Mouse (Mus musculus) lung, embryonic 16.5 days (tissue): ENCODE measurements at regions not wholly inside any gene's neighbourhood (a gene's known extent, or its start where the extent isn't known, plus 50 kb on each side); places are given as distances from the start of the nearest gene placed in this dataset.

Experiments
- ATAC-seq: fragments of 200-750 bp; cut with Nextera tagmentation; 2 replicates; pipeline ENCODE4 v1.8.0; 2017; ENCODE audit warnings: low read depth, mild to moderate bottlenecking, moderate library complexity
- H3K27ac ChIP-seq: fragments of 300-500 bp; sonication (generic); 2 replicates; pipeline ENCODE4 v1.5.1; 2014; ENCODE audit warnings: mild to moderate bottlenecking, control low read depth, low read length
- H3K27me3 ChIP-seq: fragments of 300-500 bp; sonication (generic); 2 replicates; pipeline ENCODE4 v1.6.1; 2014; ENCODE audit warnings: low read depth, low read length, mixed read lengths; ENCODE audit not compliant: control insufficient read depth, insufficient read depth
- H3K36me3 ChIP-seq: fragments of 300-500 bp; sonication (generic); 2 replicates; pipeline ENCODE4 v1.6.1; 2014; ENCODE audit warnings: low read length; ENCODE audit not compliant: control insufficient read depth, insufficient read depth
- H3K4me1 ChIP-seq: fragments of 300-500 bp; sonication (generic); replicated peaks from 2 replicates; pipeline ENCODE4 v1.6.1; 2014; ENCODE audit warnings: low read length, mixed read lengths; ENCODE audit not compliant: control insufficient read depth, insufficient read depth
- H3K4me2 ChIP-seq: fragments of 300-500 bp; sonication (generic); 2 replicates; pipeline ENCODE4 v1.6.1; 2014; ENCODE audit warnings: low read depth, low read length, control low read depth
- H3K4me3 ChIP-seq: fragments of 300-500 bp; sonication (generic); 2 replicates; pipeline ENCODE4 v1.5.1; 2014; ENCODE audit warnings: mild to moderate bottlenecking, low read length, control low read depth
- H3K9ac ChIP-seq: fragments of 300-500 bp; sonication (generic); 2 replicates; pipeline ENCODE4 v1.6.1; 2014; ENCODE audit warnings: low read length, control low read depth
- H3K9me3 ChIP-seq: fragments of 300-500 bp; sonication (generic); 2 replicates; pipeline ENCODE4 v1.6.1; 2016; ENCODE audit warnings: low read length; ENCODE audit not compliant: control insufficient read depth
- WGBS: fragments of 180-500 bp; shearing (Covaris S2); extraction: QIAGEN DNeasy Blood & Tissue Kit; methylation state at CpG from one replicate; pipeline ENCODE4 v1.1.7; 2014; 5-methylcytosine and 5-hydroxymethylcytosine counted together

DNA sequence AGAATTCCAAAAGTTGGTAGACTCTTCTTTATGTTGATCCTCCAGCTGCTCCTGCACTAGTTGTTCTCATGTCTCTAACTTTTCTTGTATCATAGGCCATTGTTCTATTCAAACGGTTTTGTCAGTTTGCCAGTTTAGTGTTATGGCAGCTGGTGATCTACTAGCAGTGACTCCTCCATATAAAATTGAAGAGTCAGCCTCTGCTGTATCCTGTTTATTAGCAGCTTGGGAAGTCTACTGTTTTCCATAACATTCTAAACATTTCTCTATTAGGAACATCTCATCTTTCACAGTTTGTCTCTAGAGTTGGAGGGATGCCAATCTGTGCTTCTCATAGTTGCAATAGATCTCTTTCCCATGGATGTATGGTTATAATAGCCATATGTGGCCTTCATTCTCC, 58.6 kb downstream of the Drd1 start:
- H3K27ac ChIP-seq = 0 out of 2 replicates have a peak overlapping the region, but pooled peaks have one; percentile 22
- ATAC-seq = peak; percentile 78
- H3K4me2 ChIP-seq = no peak overlapping the region
- H3K4me1 ChIP-seq = no peaks in the 10 kb centered on the region
- H3K9me3 ChIP-seq = no peaks in the 10 kb centered on the region
- no peaks in the 10 kb centered on the region for H3K27me3 ChIP-seq
- no peaks in the 10 kb centered on the region for H3K36me3 ChIP-seq
- H3K4me3 ChIP-seq = no peak overlapping the region
- WGBS = 45% methylated on average over 1 of the region's 1 CpGs
- no peak overlapping the region for H3K9ac ChIP-seq

DNA sequence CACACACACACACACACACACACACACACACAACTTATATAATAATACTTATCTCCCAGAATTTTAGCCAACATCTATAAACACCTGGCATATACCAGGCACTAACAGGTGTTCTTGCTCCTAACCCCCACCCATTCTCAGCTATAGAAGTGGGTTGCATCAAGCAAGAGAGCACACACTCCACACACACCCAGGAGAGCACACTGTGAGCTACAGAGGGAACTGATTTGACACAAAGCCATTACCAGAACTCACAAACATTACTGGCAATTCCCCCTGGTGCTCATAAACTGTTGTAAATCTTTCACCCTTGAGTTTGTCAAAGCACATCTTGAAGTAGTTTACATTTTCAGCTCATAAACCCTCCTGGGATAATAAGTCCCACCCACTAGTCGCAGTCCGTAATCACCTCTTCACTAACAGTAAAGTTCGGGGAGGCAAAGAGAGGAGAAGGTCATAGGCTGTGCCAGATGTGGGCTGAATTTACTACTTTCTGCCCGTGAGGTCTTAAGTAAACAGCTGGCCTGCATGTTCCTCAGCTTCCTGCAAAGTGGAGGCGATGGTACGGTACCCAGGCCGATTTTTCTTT, 62.5 kb downstream of the Drd1 start:
- H3K4me3 ChIP-seq = no peak overlapping the region
- H3K4me1 ChIP-seq = no peaks in the 10 kb centered on the region
- no peaks in the 10 kb centered on the region for H3K36me3 ChIP-seq
- H3K9ac ChIP-seq = no peak overlapping the region
- H3K4me2 ChIP-seq = no peak overlapping the region
- no peaks in the 10 kb centered on the region for H3K9me3 ChIP-seq
- H3K27ac ChIP-seq = no peak overlapping the region
- WGBS = 27% methylated on average over 7 of the region's 7 CpGs
- ATAC-seq = no peak
- H3K27me3 ChIP-seq = no peaks in the 10 kb centered on the region

DNA sequence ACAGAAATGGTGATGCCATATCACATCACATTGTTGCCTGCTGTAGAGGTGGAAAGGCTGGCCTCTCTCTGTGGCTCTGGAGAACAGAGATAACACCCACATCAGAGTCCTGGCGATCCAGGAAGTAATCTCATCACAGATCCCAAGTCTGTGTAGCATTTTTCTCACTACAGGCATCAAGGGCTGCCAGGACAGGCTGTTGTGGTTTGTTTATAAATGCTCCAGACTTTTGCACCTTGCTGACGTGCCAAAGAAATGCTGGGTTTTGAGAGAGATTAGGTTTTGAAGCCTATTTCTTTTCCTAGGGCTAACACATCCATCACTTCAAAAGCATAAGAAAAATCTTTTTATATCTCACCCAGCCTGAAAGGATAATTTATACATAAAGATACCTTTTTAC, 76.3 kb downstream of the Drd1 start:
- Histone ChIP-seq H3K4me1 (no peaks in the 10 kb centered on the region), H3K4me3 (no peak overlapping the region), H3K27me3 (no peaks in the 10 kb centered on the region), H3K36me3 (no peaks in the 10 kb centered on the region), H3K27ac (no peak overlapping the region), H3K9ac (no peak overlapping the region), H3K4me2 (no peak overlapping the region), H3K9me3 (no peaks in the 10 kb centered on the region)
- ATAC-seq = no peak
- 16% methylated on average over 2 of the region's 2 CpGs for WGBS

DNA sequence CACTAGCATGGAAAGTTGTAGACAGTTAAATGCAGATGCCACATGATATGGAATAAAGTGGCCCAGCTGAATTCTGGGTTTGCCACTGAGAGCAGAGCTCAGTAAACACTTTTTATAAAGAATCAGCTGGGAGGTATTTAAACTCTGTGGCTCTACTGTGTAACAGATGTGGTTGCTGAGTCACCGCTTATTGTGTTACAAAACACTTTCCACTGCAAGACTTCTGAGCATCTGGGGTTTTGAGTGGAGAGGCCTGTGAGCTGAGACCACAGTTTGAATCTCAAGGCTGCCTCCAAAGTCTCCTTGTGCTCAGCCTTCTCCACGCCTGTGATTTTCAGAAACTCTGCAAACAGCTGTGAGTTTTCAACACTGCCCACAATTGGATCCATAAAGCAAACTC, 86.1 kb downstream of the Drd1 start:
- H3K9ac ChIP-seq = no peak overlapping the region
- 0 out of 2 replicates have a peak, but pooled peaks cover 3% of the 10 kb centered on the region for H3K9me3 ChIP-seq
- ATAC-seq = no peak
- H3K27me3 ChIP-seq = no peaks in the 10 kb centered on the region
- H3K4me3 ChIP-seq = no peak overlapping the region
- no peak overlapping the region for H3K27ac ChIP-seq
- no peaks in the 10 kb centered on the region for H3K36me3 ChIP-seq
- no peak overlapping the region for H3K4me2 ChIP-seq
- 70% methylated on average over 2 of the region's 2 CpGs for WGBS
- no peaks in the 10 kb centered on the region for H3K4me1 ChIP-seq

DNA sequence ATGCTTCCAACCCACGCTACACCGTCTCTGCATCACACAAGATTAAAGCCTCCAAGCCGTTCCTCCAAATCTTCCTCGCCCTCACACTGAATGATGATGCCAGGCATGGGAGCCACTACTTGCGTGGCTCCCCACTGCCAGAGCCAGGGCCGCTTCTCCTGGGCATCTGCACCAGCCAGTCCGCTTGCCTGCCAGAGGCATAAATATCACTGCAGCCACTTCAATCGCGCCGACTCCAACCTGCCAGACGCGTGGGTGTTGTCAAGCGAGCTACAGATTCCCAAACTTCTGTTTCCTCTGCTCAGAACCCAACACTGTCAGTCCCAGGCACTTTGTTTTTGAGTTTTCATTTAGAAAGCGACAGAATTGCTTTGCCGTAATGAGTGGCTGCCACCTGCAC, 99.3 kb downstream of the Drd1 start:
- Histone ChIP-seq H3K27ac (no peak overlapping the region), H3K4me3 (no peak overlapping the region), H3K9me3 (no peaks in the 10 kb centered on the region), H3K36me3 (no peaks in the 10 kb centered on the region), H3K27me3 (no peaks in the 10 kb centered on the region), H3K9ac (no peak overlapping the region), H3K4me2 (no peak overlapping the region), H3K4me1 (no peaks in the 10 kb centered on the region)
- ATAC-seq = no peak
- 91% methylated on average over 15 of the region's 15 CpGs for WGBS

DNA sequence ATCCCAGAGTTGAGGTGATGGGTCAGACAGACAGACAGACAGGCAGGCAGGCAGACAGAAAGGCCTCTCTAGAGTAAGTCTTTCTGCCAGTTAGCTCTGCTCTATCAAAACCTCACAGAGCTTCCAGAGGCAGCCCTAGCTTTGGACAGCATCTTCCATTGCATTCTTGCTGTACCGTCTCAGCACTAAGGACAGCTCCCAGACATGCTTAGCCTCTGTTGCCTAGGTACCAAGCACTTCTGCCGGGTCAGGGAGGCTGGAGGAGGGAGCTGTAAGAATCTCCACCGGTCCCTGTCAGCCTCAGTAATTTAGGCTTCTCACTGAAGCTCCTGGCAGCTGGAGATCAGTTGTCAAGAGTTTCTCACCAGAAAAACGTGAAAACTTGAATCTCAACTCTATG, 107.4 kb downstream of the Drd1 start:
- WGBS = 3% methylated on average over 4 of the region's 4 CpGs
- no peaks in the 10 kb centered on the region for H3K4me1 ChIP-seq
- H3K27me3 ChIP-seq = no peaks in the 10 kb centered on the region
- H3K9ac ChIP-seq = no peak overlapping the region
- H3K4me2 ChIP-seq = no peak overlapping the region
- no peak overlapping the region for H3K27ac ChIP-seq
- no peaks in the 10 kb centered on the region for H3K36me3 ChIP-seq
- no peaks in the 10 kb centered on the region for H3K9me3 ChIP-seq
- no peak overlapping the region for H3K4me3 ChIP-seq
- no peak; the same call in 1 of the 2 replicates for ATAC-seq

DNA sequence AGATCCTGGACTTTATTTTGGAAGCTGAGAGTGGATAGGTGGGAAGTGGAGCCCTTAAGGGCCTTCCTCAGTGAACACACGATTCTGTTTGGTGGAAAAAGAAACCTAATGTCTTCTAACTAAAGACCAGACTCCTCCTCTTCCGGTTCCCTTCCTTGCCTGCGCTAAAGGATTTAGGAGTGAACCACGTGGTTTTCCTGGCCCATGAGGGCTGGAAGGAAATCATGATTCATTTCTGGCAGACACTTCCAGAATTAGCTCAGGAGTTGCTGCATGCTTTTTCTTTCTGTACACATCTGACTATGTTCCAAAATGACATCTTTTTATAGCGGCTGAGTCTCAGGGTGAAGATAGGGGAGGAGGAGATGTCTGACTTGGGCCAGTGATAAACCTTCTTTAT, 109.8 kb downstream of the Drd1 start:
- Histone ChIP-seq H3K4me3 (no peak overlapping the region), H3K27ac (no peak overlapping the region), H3K9me3 (no peaks in the 10 kb centered on the region), H3K4me1 (no peaks in the 10 kb centered on the region), H3K36me3 (no peaks in the 10 kb centered on the region), H3K4me2 (no peak overlapping the region), H3K27me3 (no peaks in the 10 kb centered on the region), H3K9ac (no peak overlapping the region)
- 54% methylated on average over 5 of the region's 5 CpGs for WGBS
- ATAC-seq = no peak

DNA sequence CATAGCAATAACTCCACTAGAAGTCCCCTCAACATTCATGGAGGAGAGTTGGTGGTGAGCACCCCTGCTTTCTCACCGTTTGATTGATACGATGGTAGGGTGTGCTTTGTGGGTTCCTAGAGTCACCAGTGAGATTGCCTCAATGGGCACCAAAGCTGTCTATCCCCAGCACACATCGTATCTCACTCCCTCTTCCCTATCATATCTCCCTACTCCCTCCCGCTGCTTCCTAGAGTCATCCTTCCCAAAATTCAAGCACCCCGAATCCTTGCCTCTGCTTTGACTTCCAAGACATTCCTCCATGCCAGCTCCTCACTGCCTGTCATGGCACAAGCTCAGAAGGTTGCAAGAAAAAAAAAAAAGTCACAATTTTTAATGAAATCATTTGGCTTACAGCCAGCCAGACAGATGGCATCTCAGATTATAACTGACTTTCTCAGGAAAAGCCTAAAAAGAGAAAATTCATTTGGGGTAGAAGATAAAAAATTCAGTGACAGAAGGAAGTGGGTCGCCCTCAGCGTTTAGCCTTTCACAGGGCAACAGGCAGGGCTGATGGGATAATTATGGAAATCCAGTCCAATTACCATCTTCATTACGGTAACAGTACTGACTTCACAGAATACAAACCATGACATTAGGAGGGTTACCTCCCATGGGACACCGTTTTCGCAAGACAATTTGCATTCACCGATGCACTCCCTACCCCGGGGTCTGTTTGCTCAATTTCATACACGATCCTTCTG, 114.3 kb downstream of the Drd1 start:
- Histone ChIP-seq H3K9ac (no peak overlapping the region), H3K36me3 (no peaks in the 10 kb centered on the region), H3K27ac (no peak overlapping the region), H3K9me3 (no peaks in the 10 kb centered on the region), H3K4me1 (no peaks in the 10 kb centered on the region), H3K4me3 (no peak overlapping the region), H3K4me2 (no peak overlapping the region), H3K27me3 (no peaks in the 10 kb centered on the region)
- 87% methylated on average over 13 of the region's 13 CpGs for WGBS
- ATAC-seq = no peak

DNA sequence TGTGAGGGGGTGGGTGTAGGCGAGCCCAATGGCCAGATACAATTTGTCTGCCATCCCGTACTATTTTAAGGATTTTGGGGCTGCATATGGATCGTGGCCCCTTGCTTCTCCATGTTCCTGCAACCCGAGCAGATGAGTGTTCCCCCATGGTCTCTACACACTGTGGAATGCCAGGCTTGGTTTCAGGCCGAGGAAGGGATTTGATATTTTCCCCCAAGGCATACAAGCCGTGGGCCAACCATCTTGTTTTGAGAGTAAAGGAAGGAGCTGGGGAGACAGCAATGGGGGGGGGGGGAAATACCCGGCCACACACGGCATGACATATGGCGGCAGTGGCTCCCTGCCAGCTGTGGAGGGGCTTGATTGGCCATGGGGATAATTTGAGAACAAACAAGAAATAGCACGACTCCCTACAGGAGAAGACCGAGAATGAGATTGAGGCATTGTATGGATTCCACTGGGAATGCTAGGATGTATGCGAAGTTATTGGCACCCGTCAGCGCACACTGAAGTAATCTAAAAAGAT, 120.3 kb downstream of the Drd1 start:
- Histone ChIP-seq H3K4me3 (no peak overlapping the region), H3K9ac (no peak overlapping the region), H3K9me3 (no peaks in the 10 kb centered on the region), H3K27me3 (no peaks in the 10 kb centered on the region), H3K4me1 (no peaks in the 10 kb centered on the region), H3K36me3 (no peaks in the 10 kb centered on the region), H3K27ac (no peak overlapping the region), H3K4me2 (no peak overlapping the region)
- ATAC-seq = no peak
- 84% methylated on average over 14 of the region's 14 CpGs for WGBS
